Mouse (Mus musculus) heart, adult 2 months (tissue): Measurements from ENCODE around the gene Slc8a2. TPM values are rescaled to one million over a fixed set of nuclear protein-coding genes. Genes with fewer than 3 reads are reported as not detected.

ENCODE experiments used
- DNase-seq, 2 experiments: peaks; one replicate each; pipeline ENCODE4 v3.0.0; 2021
- H3K27ac ChIP-seq: fragments of 200-600 bp; 2 replicates; pipeline ENCODE4 v1.8.1; 2022
- H3K27me3 ChIP-seq: fragments of 200-500 bp; 2 replicates; pipeline ENCODE4 v1.6.1; 2012; ENCODE audit warnings: mild to moderate bottlenecking, low read length, inconsistent platforms, mixed read lengths; ENCODE audit not compliant: control insufficient read depth, insufficient read depth
- H3K36me3 ChIP-seq: fragments of 200-500 bp; 2 replicates; pipeline ENCODE4 v1.6.1; 2012; ENCODE audit warnings: low read length, inconsistent platforms; ENCODE audit not compliant: control insufficient read depth, insufficient read depth
- H3K4me1 ChIP-seq: fragments of 200-500 bp; 2 replicates; pipeline ENCODE4 v1.6.1; 2011; ENCODE audit warnings: low read length; ENCODE audit not compliant: control insufficient read depth, insufficient read depth
- H3K4me3 ChIP-seq: fragments of 200-600 bp; 2 replicates; pipeline ENCODE4 v1.8.1; 2022
- H3K79me2 ChIP-seq: fragments of 200-500 bp; replicated peaks from 2 replicates; pipeline ENCODE4 v1.6.1; 2012; ENCODE audit warnings: mild to moderate bottlenecking, inconsistent platforms, low read length, moderate library complexity, mixed read lengths; ENCODE audit not compliant: control insufficient read depth, insufficient read depth
- H3K9ac ChIP-seq: fragments of 200-500 bp; 2 replicates; pipeline ENCODE4 v1.6.1; 2012; ENCODE audit warnings: low read depth, mild to moderate bottlenecking, control low read depth, inconsistent platforms, low read length, mixed read lengths
- CTCF ChIP-seq: fragments of 200-600 bp; IDR thresholded peaks from 2 replicates; pipeline ENCODE4 v1.8.1; 2022; ENCODE audit warnings: antibody characterized with exemption, mild to moderate bottlenecking, moderate library complexity
- EP300 ChIP-seq: fragments of 200-500 bp; IDR thresholded peaks from 2 replicates; pipeline ENCODE4 v1.6.1; 2011; ENCODE audit warnings: low read depth, low read length, control low read depth; ENCODE audit not compliant: insufficient read depth
- POLR2A ChIP-seq: fragments of 200-500 bp; IDR thresholded peaks from 2 replicates; pipeline ENCODE4 v1.6.1; 2011; ENCODE audit warnings: mild to moderate bottlenecking, low read depth, low read length, control low read depth; ENCODE audit not compliant: insufficient read depth
- WGBS: fragments of 180-500 bp; shearing (Covaris S2); methylation state at CpG from one replicate; pipeline ENCODE4 v1.1.7; 2018; 5-methylcytosine and 5-hydroxymethylcytosine counted together
- intact Hi-C: fragments of 180-260 bp; cut with DNase I; formaldehyde crosslinking; loops from one replicate; pipeline ENCODE4 v1.15.1; 2025
- polyA plus RNA-seq: library from polyadenylated mRNA; depleted of rRNA; stranded (reverse); fragments of >200 nt; gene quantifications from 2 replicates; pipeline ENCODE4 v1.2.3, GENCODE M21; 2012
- total RNA-seq, 2 experiments: library from RNA; stranded (reverse); gene quantifications; 2 replicates each; pipeline ENCODE4 v1.2.3; 2021

Gene Slc8a2
- total and polyA plus RNA-seq, 3 experiments = 0.50 to 0.96 (median 0.84) TPM

DNA sequence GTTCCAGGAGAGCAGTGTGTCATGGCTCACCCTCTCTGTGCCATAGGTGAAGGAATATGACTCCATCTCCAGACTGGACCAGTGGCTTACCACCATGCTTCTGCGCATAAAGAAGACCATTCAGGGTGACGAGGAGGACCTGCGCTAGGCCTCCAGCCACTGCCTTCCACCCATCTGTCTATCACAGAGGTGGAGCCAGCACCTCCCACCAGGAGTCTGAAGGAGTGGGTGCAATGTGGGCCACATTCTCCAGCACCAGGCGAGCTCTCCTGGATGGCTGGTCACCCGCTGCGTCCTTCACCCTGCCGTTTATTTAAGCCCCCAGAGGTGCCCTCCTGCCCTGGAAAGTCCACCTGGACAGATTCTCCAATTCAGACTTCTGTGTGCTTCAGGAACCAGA, 13.2 kb upstream of the Slc8a2 start:
- no peaks in the 10 kb centered on the region for H3K27me3 ChIP-seq
- H3K9ac ChIP-seq = no peak overlapping the region
- TF ChIP-seq CTCF (no peak), EP300 (no peak)
- intact Hi-C loops = no loop called here
- H3K79me2 ChIP-seq = no peaks in the 10 kb centered on the region
- no peaks in the 10 kb centered on the region for H3K36me3 ChIP-seq
- no peak overlapping the region for H3K4me3 ChIP-seq
- H3K27ac ChIP-seq = no peak overlapping the region
- peaks cover 2% of the 10 kb centered on the region for H3K4me1 ChIP-seq
- 95% methylated on average over 7 of the region's 7 CpGs for WGBS
- no peak for DNase-seq

DNA sequence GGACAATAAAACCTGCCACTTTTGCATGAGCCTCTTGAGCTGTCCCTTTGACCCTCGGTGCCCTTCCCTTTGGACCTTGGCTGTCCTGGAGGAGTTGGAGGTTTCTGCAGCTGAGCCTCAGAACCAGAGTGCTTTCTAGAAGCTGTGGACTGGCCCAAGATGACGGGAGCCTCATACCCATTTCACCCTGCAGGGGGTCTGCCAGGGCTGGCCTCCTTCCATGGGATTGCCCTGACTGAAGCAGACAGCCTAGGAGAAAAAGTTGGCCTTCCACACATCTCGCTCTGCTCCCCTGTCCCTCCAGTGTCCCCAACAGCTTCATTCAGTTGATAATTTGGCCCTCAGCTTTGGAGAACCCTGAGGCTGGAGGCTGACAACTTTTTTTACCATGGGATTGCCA, 12.5 kb upstream of the Slc8a2 start:
- no peak for TF ChIP-seq POLR2A
- no peak for TF ChIP-seq CTCF
- no peak for TF ChIP-seq EP300
- Histone ChIP-seq H3K27ac (no peak overlapping the region), H3K4me3 (no peak overlapping the region), H3K4me1 (peaks cover 2% of the 10 kb centered on the region), H3K9ac (no peak overlapping the region), H3K27me3 (no peaks in the 10 kb centered on the region), H3K79me2 (no peaks in the 10 kb centered on the region), H3K36me3 (no peaks in the 10 kb centered on the region)
- 89% methylated on average over 3 of the region's 3 CpGs for WGBS
- no peak for DNase-seq
- intact Hi-C loops = no loop called here

DNA sequence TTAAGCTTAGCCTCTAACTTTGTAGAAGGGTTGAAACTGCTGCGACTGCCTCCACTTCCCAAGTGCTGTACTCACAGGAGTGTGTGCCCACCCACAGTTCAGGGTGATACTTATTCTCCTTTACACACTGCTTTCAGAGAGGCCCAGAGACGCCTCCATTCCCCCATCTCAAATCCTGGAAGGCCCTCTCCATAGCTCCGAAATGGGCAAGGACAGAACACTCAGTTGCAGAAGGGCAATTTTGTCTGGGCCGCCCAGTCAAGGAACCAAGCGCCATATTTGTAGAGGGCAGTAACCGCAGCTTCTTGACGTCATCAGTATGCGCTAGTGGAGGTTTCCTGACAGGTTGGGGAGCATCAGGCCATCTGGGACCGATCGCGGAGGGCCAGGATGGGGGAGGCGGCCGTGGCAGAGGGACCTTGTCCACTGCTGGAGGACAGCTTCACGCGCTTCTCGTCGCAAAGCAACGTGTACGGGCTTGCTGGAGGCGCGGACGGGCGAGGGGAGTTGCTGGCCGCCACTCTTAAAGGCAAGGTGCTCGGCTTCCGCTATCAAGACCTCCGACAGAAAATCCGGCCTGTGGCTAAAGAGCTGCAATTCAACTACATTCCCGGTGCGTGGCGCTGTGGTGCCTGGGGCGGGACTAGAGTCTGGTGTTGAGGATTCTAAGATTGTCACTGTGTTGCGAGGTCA, 9.9 kb upstream of the Slc8a2 start, which contains the start of gene Kptn:
Gene Kptn, plus strand, starts transcription at position 327 of the 693 bp plus-strand sequence.
- H3K4me3 ChIP-seq = peak within 1 kb of the TSS; percentile 89
- DNase-seq = peak; percentile 91 to 93
- under 1% methylated on average over 33 of the region's 33 CpGs for WGBS
- no peaks in the 10 kb centered on the region for H3K79me2 ChIP-seq
- TF ChIP-seq CTCF = peak; percentile 95; the same call in 1 of the 2 replicates
- no peak; the same call in 1 of the 2 replicates for TF ChIP-seq POLR2A
- TF ChIP-seq EP300 = 0 out of 2 replicates have a peak, but pooled peaks have one; percentile 42
- peak within 1 kb of the TSS; percentile 91 for H3K9ac ChIP-seq
- peaks cover 2% of the 10 kb centered on the region for H3K4me1 ChIP-seq
- intact Hi-C loops = loop anchor here (1.0 kb wide), 2 partner anchors 18 to 21 kb away; partner anchors contain the start of gene Napa
- H3K27ac ChIP-seq = peak within 1 kb of the TSS; percentile 97
- no peaks in the 10 kb centered on the region for H3K36me3 ChIP-seq
- no peaks in the 10 kb centered on the region for H3K27me3 ChIP-seq

DNA sequence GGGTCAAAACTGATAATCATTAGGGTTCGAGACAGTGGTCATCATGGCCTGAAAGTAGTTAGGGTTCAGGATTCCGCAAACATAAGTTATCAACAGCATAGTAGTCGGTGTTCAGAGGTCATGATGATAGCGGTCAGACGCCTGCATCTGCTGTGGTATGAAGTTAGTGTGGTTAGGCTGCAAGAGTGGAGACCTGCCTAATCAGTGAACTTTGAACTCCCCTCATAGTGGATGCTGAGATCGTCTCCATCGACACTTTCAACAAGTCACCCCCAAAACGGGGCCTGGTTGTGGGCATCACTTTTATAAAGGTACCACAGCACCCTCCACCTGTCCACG, 9.4 kb upstream of the Slc8a2 start:
- H3K27me3 ChIP-seq = no peaks in the 10 kb centered on the region

DNA sequence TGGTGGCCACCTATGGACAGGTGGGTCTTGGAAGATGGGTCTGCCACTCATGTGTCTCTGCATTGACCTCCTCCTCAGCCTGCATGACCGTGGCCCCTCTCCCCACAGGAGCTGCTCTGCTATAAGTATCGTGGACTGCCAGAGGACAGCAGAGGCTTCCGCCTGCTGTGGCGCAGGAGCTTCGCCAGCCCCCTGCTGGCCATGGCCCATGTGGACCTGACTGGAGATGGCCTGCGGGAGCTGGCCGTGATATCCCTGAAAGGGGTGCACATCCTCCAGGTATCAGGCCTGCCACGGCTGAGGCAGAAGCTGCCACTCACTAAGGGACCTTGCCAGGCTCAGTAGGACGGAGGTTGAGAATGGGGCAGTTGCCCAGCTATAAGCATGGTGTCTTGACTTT, 3.8 kb upstream of the Slc8a2 start:
- Histone ChIP-seq H3K4me1 (peaks cover 2% of the 10 kb centered on the region; the same call in 1 of the 2 replicates), H3K9ac (no peak overlapping the region), H3K27me3 (peaks cover 3% of the 10 kb centered on the region; the same call in 1 of the 2 replicates), H3K27ac (no peak overlapping the region), H3K79me2 (no peaks in the 10 kb centered on the region), H3K36me3 (no peaks in the 10 kb centered on the region), H3K4me3 (no peak overlapping the region)
- 81% methylated on average over 9 of the region's 9 CpGs for WGBS
- DNase-seq = no peak
- intact Hi-C loops = loop anchor here (5.0 kb wide), 1 partner anchor 51 kb away; the partner anchor contains the start of gene Meis3
- TF ChIP-seq CTCF (no peak), EP300 (no peak), POLR2A (no peak)

More for the DNA sequence above, 9.4 kb upstream of the Slc8a2 start:
- peak overlapping the region; percentile 97 for H3K27ac ChIP-seq
- intact Hi-C loops = loop anchor here (1.0 kb wide), 1 partner anchor 19 kb away; no protein-coding TSS in a partner anchor
- peak overlapping the region; percentile 89 for H3K4me3 ChIP-seq
- peaks cover 2% of the 10 kb centered on the region for H3K4me1 ChIP-seq
- peak overlapping the region; percentile 53 for H3K9ac ChIP-seq
- DNase-seq = no peak
- WGBS = 32% methylated on average over 9 of the region's 9 CpGs
- TF ChIP-seq EP300 = no peak
- TF ChIP-seq CTCF = no peak
- TF ChIP-seq POLR2A = no peak
- H3K36me3 ChIP-seq = no peaks in the 10 kb centered on the region
- H3K79me2 ChIP-seq = no peaks in the 10 kb centered on the region

DNA sequence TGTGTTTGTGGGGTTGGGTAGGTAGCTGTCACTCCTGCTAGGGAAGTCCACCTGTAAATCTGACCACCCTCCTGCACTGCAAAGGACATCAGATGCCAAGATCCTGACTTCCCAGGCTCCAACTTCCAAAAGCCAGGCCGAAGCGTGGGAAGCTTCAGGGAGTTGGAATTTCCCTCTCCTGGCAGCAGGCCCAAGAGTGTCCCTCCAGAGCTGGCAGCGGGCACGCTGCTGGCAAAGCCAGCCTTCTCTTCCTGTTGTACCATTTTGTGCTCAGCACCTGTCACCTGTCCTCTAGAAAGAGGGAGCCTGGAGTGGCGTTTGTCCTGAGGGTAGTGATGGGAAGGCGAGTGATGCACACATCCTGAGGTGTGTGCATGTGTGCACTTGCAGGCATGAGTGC, 1.3 kb upstream of the Slc8a2 start:
- peaks cover 3% of the 10 kb centered on the region; the same call in 1 of the 2 replicates for H3K27me3 ChIP-seq
- H3K27ac ChIP-seq = no peak overlapping the region
- no peaks in the 10 kb centered on the region for H3K36me3 ChIP-seq
- H3K4me1 ChIP-seq = peaks cover 2% of the 10 kb centered on the region; the same call in 1 of the 2 replicates
- no peak for DNase-seq
- TF ChIP-seq CTCF (no peak), EP300 (no peak), POLR2A (no peak)
- no peaks in the 10 kb centered on the region for H3K79me2 ChIP-seq
- intact Hi-C loops = loop anchor here (5.0 kb wide), 1 partner anchor 49 kb away; the partner anchor contains the start of gene Meis3
- WGBS = 44% methylated on average over 6 of the region's 6 CpGs
- H3K9ac ChIP-seq = no peak overlapping the region
- H3K4me3 ChIP-seq = no peak overlapping the region
